Mouse (Mus musculus): ENCODE data around the gene Pxdc1. TPM values are rescaled to one million over a fixed set of nuclear protein-coding genes. Genes with fewer than 3 reads are reported as not detected.

Pxdc1 gene
- polyA plus RNA-seq, 1 experiment from 2014 or later = 5.2 TPM

DNA sequence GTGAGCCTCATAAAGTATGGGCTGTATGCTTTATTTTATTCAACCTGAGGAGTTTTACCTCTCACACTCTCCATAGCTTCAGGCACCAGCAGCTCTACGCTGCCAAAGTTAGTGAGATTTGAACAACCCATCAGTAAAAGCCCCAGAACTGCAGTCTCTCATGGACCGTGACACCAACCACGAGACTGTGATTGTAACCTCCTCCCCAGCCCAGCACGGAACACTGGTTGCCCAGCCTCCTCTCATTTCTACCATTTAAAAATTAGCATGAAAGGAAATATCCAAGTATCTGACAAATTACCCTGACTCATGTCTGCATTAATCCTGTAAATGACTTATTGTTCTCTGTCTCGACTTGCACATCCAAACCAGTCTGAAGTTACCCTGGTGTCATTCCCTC lies 23.2 kb upstream of the Pxdc1 start:
- 57% methylated on average over 5 of the region's 5 CpGs for WGBS
- H3K9me3 ChIP-seq (ENCODE audit: control insufficient read depth, low read length) = no peaks in the 10 kb centered on the region

DNA sequence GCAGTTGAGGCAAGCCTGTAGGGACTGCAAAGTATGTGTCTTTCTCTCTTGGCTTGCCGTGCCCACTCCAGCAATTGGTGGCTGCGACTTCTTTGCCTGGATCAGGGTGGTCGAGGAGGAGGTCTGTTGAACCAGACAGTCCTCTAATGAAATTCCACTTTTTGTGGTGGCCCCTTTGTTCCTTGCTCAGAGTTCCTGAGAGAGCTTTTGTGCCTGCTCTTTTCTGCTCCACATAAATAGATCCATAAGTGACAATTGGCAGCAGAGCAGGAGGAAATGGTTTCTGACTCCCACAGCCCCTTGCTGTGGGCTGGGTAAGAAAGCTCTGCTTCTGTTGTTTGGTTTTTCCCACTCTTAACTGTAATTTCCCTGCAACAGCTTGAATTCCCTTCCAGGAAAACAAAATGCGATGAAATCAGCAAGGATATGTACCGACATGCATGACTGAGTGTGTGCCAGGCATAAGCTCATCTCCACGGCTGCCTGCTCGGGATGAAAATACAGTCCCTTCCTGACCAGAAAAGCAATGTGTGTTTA lies 22.6 kb upstream of the Pxdc1 start:
- H3K9ac ChIP-seq (replicated peaks; ENCODE audit: low read depth, low read length) = no peak overlapping the region
- H3K27ac ChIP-seq (ENCODE audit: low read length) = peak overlapping the region; percentile 41
- H3K9me3 ChIP-seq (ENCODE audit: control insufficient read depth, low read length) = no peaks in the 10 kb centered on the region
- H3K27me3 ChIP-seq (replicated peaks; ENCODE audit: control insufficient read depth, insufficient read depth, low read length) = no peaks in the 10 kb centered on the region
- ATAC-seq = peak; percentile 69
- no peak overlapping the region for H3K4me3 ChIP-seq (replicated peaks; ENCODE audit: low read length)
- no peaks in the 10 kb centered on the region for H3K36me3 ChIP-seq (ENCODE audit: control insufficient read depth, insufficient read depth)
- H3K4me1 ChIP-seq (replicated peaks; ENCODE audit: control insufficient read depth, insufficient read depth, low read length) = peaks cover 8% of the 10 kb centered on the region
- H3K4me2 ChIP-seq (ENCODE audit: low read length) = peak overlapping the region; percentile 24
- 10% methylated on average over 7 of the region's 7 CpGs for WGBS

More for the DNA sequence above, 23.2 kb upstream of the Pxdc1 start:
- no peaks in the 10 kb centered on the region for H3K36me3 ChIP-seq (ENCODE audit: control insufficient read depth, insufficient read depth)
- no peak for ATAC-seq
- H3K27ac ChIP-seq (ENCODE audit: low read length) = no peak overlapping the region
- no peak overlapping the region for H3K4me2 ChIP-seq (ENCODE audit: low read length)
- no peak overlapping the region for H3K4me3 ChIP-seq (replicated peaks; ENCODE audit: low read length)
- H3K9ac ChIP-seq (replicated peaks; ENCODE audit: low read depth, low read length) = no peak overlapping the region
- peaks cover 8% of the 10 kb centered on the region for H3K4me1 ChIP-seq (replicated peaks; ENCODE audit: control insufficient read depth, insufficient read depth, low read length)
- H3K27me3 ChIP-seq (replicated peaks; ENCODE audit: control insufficient read depth, insufficient read depth, low read length) = no peaks in the 10 kb centered on the region

GRCm38 (mm10) chr13:34673354-34673753 lies 20.1 kb upstream of the Pxdc1 start:
- no peak overlapping the region for H3K27ac ChIP-seq (ENCODE audit: low read length)
- H3K36me3 ChIP-seq (ENCODE audit: control insufficient read depth, insufficient read depth) = no peaks in the 10 kb centered on the region
- H3K4me2 ChIP-seq (ENCODE audit: low read length) = no peak overlapping the region
- no peaks in the 10 kb centered on the region for H3K9me3 ChIP-seq (ENCODE audit: control insufficient read depth, low read length)
- H3K4me3 ChIP-seq (replicated peaks; ENCODE audit: low read length) = no peak overlapping the region
- no peaks in the 10 kb centered on the region for H3K27me3 ChIP-seq (replicated peaks; ENCODE audit: control insufficient read depth, insufficient read depth, low read length)
- no peak overlapping the region for H3K9ac ChIP-seq (replicated peaks; ENCODE audit: low read depth, low read length)
- ATAC-seq = no peak
- peaks cover 14% of the 10 kb centered on the region for H3K4me1 ChIP-seq (replicated peaks; ENCODE audit: control insufficient read depth, insufficient read depth, low read length)
- WGBS = 87% methylated on average over 5 of the region's 5 CpGs

GRCm38 (mm10) chr13:34669919-34670865 lies 16.9 kb upstream of the Pxdc1 start:
- WGBS = 20% methylated on average over 16 of the region's 16 CpGs
- H3K4me2 ChIP-seq (ENCODE audit: low read length) = 0 out of 2 replicates have a peak overlapping the region, but pooled peaks have one; percentile 3

GRCm38 (mm10) chr13:34667197-34667596 lies 13.9 kb upstream of the Pxdc1 start:
- Histone ChIP-seq H3K4me1 (replicated peaks; ENCODE audit: control insufficient read depth, insufficient read depth, low read length) (peaks cover 6% of the 10 kb centered on the region), H3K36me3 (ENCODE audit: control insufficient read depth, insufficient read depth) (no peaks in the 10 kb centered on the region), H3K9ac (replicated peaks; ENCODE audit: low read depth, low read length) (no peak overlapping the region), H3K9me3 (ENCODE audit: control insufficient read depth, low read length) (no peaks in the 10 kb centered on the region), H3K27me3 (replicated peaks; ENCODE audit: control insufficient read depth, insufficient read depth, low read length) (no peaks in the 10 kb centered on the region), H3K4me2 (ENCODE audit: low read length) (no peak overlapping the region), H3K27ac (ENCODE audit: low read length) (no peak overlapping the region), H3K4me3 (replicated peaks; ENCODE audit: low read length) (no peak overlapping the region)
- WGBS = 93% methylated on average over 8 of the region's 8 CpGs
- no peak for ATAC-seq

More at GRCm38 (mm10) chr13:34669919-34670865, 16.9 kb upstream of the Pxdc1 start:
- peak; percentile 57 for ATAC-seq
- Histone ChIP-seq H3K9me3 (ENCODE audit: control insufficient read depth, low read length) (no peaks in the 10 kb centered on the region), H3K36me3 (ENCODE audit: control insufficient read depth, insufficient read depth) (no peaks in the 10 kb centered on the region), H3K4me1 (replicated peaks; ENCODE audit: control insufficient read depth, insufficient read depth, low read length) (peaks cover 6% of the 10 kb centered on the region), H3K4me3 (replicated peaks; ENCODE audit: low read length) (no peak overlapping the region), H3K27me3 (replicated peaks; ENCODE audit: control insufficient read depth, insufficient read depth, low read length) (no peaks in the 10 kb centered on the region), H3K9ac (replicated peaks; ENCODE audit: low read depth, low read length) (0 out of 2 replicates have a peak overlapping the region, but pooled peaks have one; percentile 0), H3K27ac (ENCODE audit: low read length) (no peak overlapping the region)

- Histone ChIP-seq H3K9ac (replicated peaks; ENCODE audit: low read depth, low read length) (no peak overlapping the region), H3K27ac (ENCODE audit: low read length) (no peak overlapping the region), H3K4me3 (replicated peaks; ENCODE audit: low read length) (no peak overlapping the region), H3K27me3 (replicated peaks; ENCODE audit: control insufficient read depth, insufficient read depth, low read length) (no peaks in the 10 kb centered on the region), H3K4me2 (ENCODE audit: low read length) (no peak overlapping the region), H3K9me3 (ENCODE audit: control insufficient read depth, low read length) (no peaks in the 10 kb centered on the region), H3K4me1 (replicated peaks; ENCODE audit: control insufficient read depth, insufficient read depth, low read length) (peaks cover 3% of the 10 kb centered on the region), H3K36me3 (ENCODE audit: control insufficient read depth, insufficient read depth) (no peaks in the 10 kb centered on the region)
- ATAC-seq = no peak
- 69% methylated on average over 4 of the region's 4 CpGs for WGBS
These were observed 11.8 kb upstream of the Pxdc1 start for GRCm38 (mm10) chr13:34665074-34665473.

DNA sequence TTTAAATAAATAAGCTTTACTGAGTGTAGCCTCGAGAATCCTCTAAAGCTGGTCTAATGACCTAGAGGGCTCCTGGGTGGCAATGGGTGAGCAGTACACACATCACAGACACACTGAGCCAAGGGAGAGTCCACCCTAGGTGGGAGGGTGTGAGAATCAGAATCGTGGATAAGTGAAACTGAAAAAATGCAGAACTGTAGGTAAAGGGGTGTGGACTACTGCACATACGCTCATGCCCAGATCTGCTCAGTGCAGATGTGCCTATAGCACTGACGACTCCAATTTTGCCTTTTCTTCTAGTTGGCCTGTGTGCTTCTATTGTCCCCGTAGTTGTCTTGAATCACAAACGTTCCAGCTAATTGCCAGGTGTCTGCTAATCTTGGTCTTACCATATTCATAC lies 10.5 kb upstream of the Pxdc1 start:
- H3K9ac ChIP-seq (replicated peaks; ENCODE audit: low read depth, low read length) = no peak overlapping the region
- no peak overlapping the region for H3K4me3 ChIP-seq (replicated peaks; ENCODE audit: low read length)
- H3K4me1 ChIP-seq (replicated peaks; ENCODE audit: control insufficient read depth, insufficient read depth, low read length) = no peaks in the 10 kb centered on the region
- no peaks in the 10 kb centered on the region for H3K27me3 ChIP-seq (replicated peaks; ENCODE audit: control insufficient read depth, insufficient read depth, low read length)
- no peak for ATAC-seq
- no peak overlapping the region for H3K27ac ChIP-seq (ENCODE audit: low read length)
- no peak overlapping the region for H3K4me2 ChIP-seq (ENCODE audit: low read length)
- no peaks in the 10 kb centered on the region for H3K9me3 ChIP-seq (ENCODE audit: control insufficient read depth, low read length)
- H3K36me3 ChIP-seq (ENCODE audit: control insufficient read depth, insufficient read depth) = no peaks in the 10 kb centered on the region
- 81% methylated on average over 6 of the region's 6 CpGs for WGBS

DNA sequence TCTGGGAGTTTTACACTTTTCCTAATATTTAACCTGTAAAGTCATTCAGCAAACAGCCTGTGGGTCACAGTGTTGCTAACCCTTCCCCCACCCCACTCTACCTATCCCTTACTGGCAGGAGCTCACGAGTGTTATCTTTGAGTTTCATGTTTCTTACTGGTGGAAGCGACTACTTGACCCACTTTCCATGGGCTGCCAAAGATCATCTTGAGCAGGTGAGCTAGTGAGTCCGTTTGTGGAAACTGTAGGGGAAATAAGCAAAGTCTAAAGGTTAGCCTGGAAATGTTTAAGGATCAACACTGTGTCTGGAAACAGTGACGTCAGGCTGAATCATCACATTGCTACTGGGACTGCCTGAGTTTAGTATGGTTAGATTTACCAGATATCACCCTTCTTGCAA lies 6.2 kb upstream of the Pxdc1 start:
- Histone ChIP-seq H3K4me3 (replicated peaks; ENCODE audit: low read length) (no peak overlapping the region), H3K9ac (replicated peaks; ENCODE audit: low read depth, low read length) (no peak overlapping the region), H3K36me3 (ENCODE audit: control insufficient read depth, insufficient read depth) (no peaks in the 10 kb centered on the region), H3K27ac (ENCODE audit: low read length) (no peak overlapping the region), H3K4me2 (ENCODE audit: low read length) (no peak overlapping the region), H3K9me3 (ENCODE audit: control insufficient read depth, low read length) (no peaks in the 10 kb centered on the region), H3K27me3 (replicated peaks; ENCODE audit: control insufficient read depth, insufficient read depth, low read length) (0 out of 2 replicates have a peak, but pooled peaks cover 4% of the 10 kb centered on the region), H3K4me1 (replicated peaks; ENCODE audit: control insufficient read depth, insufficient read depth, low read length) (no peaks in the 10 kb centered on the region)
- ATAC-seq = no peak
- WGBS = 78% methylated on average over 4 of the region's 4 CpGs

GRCm38 (mm10) chr13:34656351-34656750 lies 3.1 kb upstream of the Pxdc1 start:
- Histone ChIP-seq H3K36me3 (ENCODE audit: control insufficient read depth, insufficient read depth) (no peaks in the 10 kb centered on the region), H3K27me3 (replicated peaks; ENCODE audit: control insufficient read depth, insufficient read depth, low read length) (peaks cover 17% of the 10 kb centered on the region), H3K4me1 (replicated peaks; ENCODE audit: control insufficient read depth, insufficient read depth, low read length) (peaks cover 19% of the 10 kb centered on the region), H3K9me3 (ENCODE audit: control insufficient read depth, low read length) (no peaks in the 10 kb centered on the region), H3K4me3 (replicated peaks; ENCODE audit: low read length) (no peak overlapping the region), H3K27ac (ENCODE audit: low read length) (no peak overlapping the region), H3K4me2 (ENCODE audit: low read length) (no peak overlapping the region), H3K9ac (replicated peaks; ENCODE audit: low read depth, low read length) (no peak overlapping the region)
- ATAC-seq = no peak
- WGBS = 86% methylated on average over 5 of the region's 5 CpGs

Data from forebrain, embryonic 16.5 days (tissue).